Mouse (Mus musculus): ENCODE measurements around the gene Atp8a2. TPM values are rescaled to one million over a fixed set of nuclear protein-coding genes. Genes with fewer than 3 reads are reported as not detected.

Gene Atp8a2
- total and polyA plus RNA-seq, 3 experiments: 1.8 to 4.3 (median 3.1) TPM

- H3K36me3 ChIP-seq (ENCODE audit: control insufficient read depth, insufficient read depth, low read length): peaks cover 4% of the 10 kb centered on the region
- peaks cover 1% of the 10 kb centered on the region; the same call in 1 of the 2 replicates for H3K4me1 ChIP-seq (ENCODE audit: control insufficient read depth, insufficient read depth, low read length)
- H3K79me2 ChIP-seq (replicated peaks; ENCODE audit: control insufficient read depth, insufficient read depth, low read length): no peaks in the 10 kb centered on the region; the same call in 1 of the 2 replicates
- DNase-seq: no peak
- H3K9ac ChIP-seq (ENCODE audit: low read depth, low read length): no peak overlapping the region
- TF ChIP-seq EP300 (IDR thresholded peaks at IDR 0.05; ENCODE audit: insufficient read depth, low read depth, low read length): no peak
- no peak for TF ChIP-seq POLR2A (IDR thresholded peaks at IDR 0.05; ENCODE audit: insufficient read depth, low read depth, low read length)
- no peak for TF ChIP-seq CTCF (IDR thresholded peaks at IDR 0.05)
- intact Hi-C loops (cut with DNase I): loop anchor here (10.0 kb wide), 1 partner anchor 673 kb away; the partner anchor contains the start of gene Mtmr6
- H3K27me3 ChIP-seq (ENCODE audit: control insufficient read depth, insufficient read depth, low read length): no peaks in the 10 kb centered on the region
- 82% methylated on average over 8 of the region's 8 CpGs for WGBS
- H3K4me3 ChIP-seq: no peak overlapping the region
- H3K27ac ChIP-seq: no peak overlapping the region
Measured at GRCm38 (mm10) chr14:59591901-59592300, 605.1 kb downstream of the Atp8a2 start.

- DNase-seq: no peak
- no peaks in the 10 kb centered on the region for H3K79me2 ChIP-seq (replicated peaks; ENCODE audit: control insufficient read depth, insufficient read depth, low read length)
- H3K27ac ChIP-seq: no peak overlapping the region
- intact Hi-C loops (cut with DNase I): loop anchor here (10.0 kb wide), 1 partner anchor 674 kb away; the partner anchor contains the start of gene Mtmr6
- H3K9ac ChIP-seq (ENCODE audit: low read depth, low read length): no peak overlapping the region
- no peaks in the 10 kb centered on the region; the same call in 1 of the 2 replicates for H3K4me1 ChIP-seq (ENCODE audit: control insufficient read depth, insufficient read depth, low read length)
- WGBS: 68% methylated on average over 1 of the region's 1 CpGs
- H3K4me3 ChIP-seq: no peak overlapping the region
- H3K36me3 ChIP-seq (ENCODE audit: control insufficient read depth, insufficient read depth, low read length): no peaks in the 10 kb centered on the region; the same call in 1 of the 2 replicates
- TF ChIP-seq POLR2A (IDR thresholded peaks at IDR 0.05; ENCODE audit: insufficient read depth, low read depth, low read length) (no peak), EP300 (IDR thresholded peaks at IDR 0.05; ENCODE audit: insufficient read depth, low read depth, low read length) (no peak), CTCF (IDR thresholded peaks at IDR 0.05) (peak; percentile 71)
- H3K27me3 ChIP-seq (ENCODE audit: control insufficient read depth, insufficient read depth, low read length): no peaks in the 10 kb centered on the region
Measured at GRCm38 (mm10) chr14:59590614-59591013, 606.4 kb downstream of the Atp8a2 start.

Small RNA genes lying within 50 kb of the gene (microRNA-seq; reads per million reads assigned to microRNA genes)
- gene Mir719: 0 reads per million in 2 experiments

Other genes with a start within 250 kb of the Atp8a2 start
- gene Nupl1, start 54.3 kb upstream of the Atp8a2 start, total RNA-seq (2021): not detected
- 0.15 TPM in 1 of 2 replicates, not detected in the other for gene Nupl1, start 54.3 kb upstream of the Atp8a2 start, polyA plus RNA-seq (2012; rRNA removed)
- 10 to 100 TPM; 27.2 to 27.3 TPM for gene Gm49336, start 54.3 kb upstream of the Atp8a2 start, total RNA-seq (2021)
- 8.8 and 17.5 TPM in 2 replicates for gene Gm49336, start 54.3 kb upstream of the Atp8a2 start, polyA plus RNA-seq (2012; rRNA removed)
- 10 to 100 TPM; 29.1 to 31.0 TPM for gene Mtmr6, start 68.0 kb upstream of the Atp8a2 start, total RNA-seq (2021)
- 17.4 and 32.8 TPM in 2 replicates for gene Mtmr6, start 68.0 kb upstream of the Atp8a2 start, polyA plus RNA-seq (2012; rRNA removed)
- not detected for gene Amer2, start 176.1 kb upstream of the Atp8a2 start, total RNA-seq (2021)
- 0.02 TPM in 1 of 2 replicates, not detected in the other for gene Amer2, start 176.1 kb upstream of the Atp8a2 start, polyA plus RNA-seq (2012; rRNA removed)